9 mouse cellular contexts compared by ENCODE assay signal in genomic region chr6:75254076-75254414, GRCm38 (mm10).
"Had no signal": no experiment of that assay in that cellular context is flagged by ENCODE, and none has a peak within 500 bp of the region (broad histone marks: within the 10 kb centered on the region; RNA-seq: fewer than 3 reads in every experiment).

No protein-coding gene starts in this region.

- H3K27me3 ChIP-seq: limb, embryonic 13.5 days; neural tube, embryonic 12.5 days had no signal

- H3K4me2 ChIP-seq: limb, embryonic 13.5 days; neural tube, embryonic 12.5 days had no signal

- H3K4me1 ChIP-seq: limb, embryonic 13.5 days; midbrain, embryonic 10.5 days; neural tube, embryonic 12.5 days had no signal

- H3K27ac ChIP-seq: limb, embryonic 13.5 days; liver, embryonic 14.5 days; midbrain, embryonic 10.5 days; neural tube, embryonic 12.5 days had no signal

- H3K9me3 ChIP-seq: limb, embryonic 13.5 days; midbrain, embryonic 10.5 days; neural tube, embryonic 12.5 days had no signal

- H3K4me3 ChIP-seq: limb, embryonic 13.5 days; midbrain, embryonic 10.5 days; myocyte; neural tube, embryonic 12.5 days had no signal

- ATAC-seq: lung, postnatal 0 days had no signal

- H3K9ac ChIP-seq: limb, embryonic 13.5 days; liver, embryonic 14.5 days; neural tube, embryonic 12.5 days had no signal

- H3K36me3 ChIP-seq: limb, embryonic 13.5 days; midbrain, embryonic 10.5 days; neural tube, embryonic 12.5 days had no signal

- DNase-seq: lung, adult 2 months; lung, postnatal 36 days; thymus, postnatal 36 days had no signal
